ENCODE assay signal across 8 mouse cellular contexts in genomic region chr8:84569921-84570673, GRCm38 (mm10).
DNase-seq lines count a peak whose midpoint lies in the region; ATAC-seq and TF ChIP-seq lines count a peak whose summit lies in the region.

No protein-coding gene starts in this region.

- no peak overlapping the region for H3K27ac ChIP-seq in cerebellum, adult 2 months (ENCODE audit: insufficient read depth, low read length)
- no peak overlapping the region for H3K27ac ChIP-seq in left cerebral cortex, adult 2 months
- H3K27ac ChIP-seq in embryonic facial prominence, embryonic 14.5 days (replicated peaks; ENCODE audit: low read depth, low read length): no peak overlapping the region

- ATAC-seq in embryonic facial prominence, embryonic 14.5 days (ENCODE audit: low read depth): no peak

- H3K4me1 ChIP-seq in cerebellum, adult 2 months (ENCODE audit: control insufficient read depth, insufficient read depth, low read length): peaks cover 40% of the 10 kb centered on the region
- H3K4me1 ChIP-seq in embryonic facial prominence, embryonic 14.5 days (ENCODE audit: control insufficient read depth, insufficient read depth, low read length): no peaks in the 10 kb centered on the region; the same call in 1 of the 2 replicates

- H3K9ac ChIP-seq in embryonic facial prominence, embryonic 14.5 days (ENCODE audit: low read depth, low read length): no peak overlapping the region

- intact Hi-C loops in left cerebral cortex, adult 2 months (cut with DNase I): loop anchor here (5.0 kb wide), 1 partner anchor 278 kb away; no protein-coding TSS in a partner anchor
- intact Hi-C loops in left cerebral cortex, postnatal 25 days (cut with DNase I): loop anchor here (5.0 kb wide), 1 partner anchor 208 kb away; no protein-coding TSS in a partner anchor
- intact Hi-C loops in gastrocnemius, postnatal 36 days (cut with DNase I): no loop called here

- TF ChIP-seq CTCF in cerebellum, adult 2 months (IDR thresholded peaks at IDR 0.05; ENCODE audit: borderline replicate concordance, insufficient read depth, low read depth, low read length): peak; percentile 47; the same call in 1 of the 2 replicates
- TF ChIP-seq CTCF in left cerebral cortex, adult 2 months (IDR thresholded peaks at IDR 0.05): peak; percentile 38

- peak overlapping the region; percentile 33 for H3K4me2 ChIP-seq in embryonic facial prominence, embryonic 14.5 days (ENCODE audit: low read depth, low read length)

- peak; percentile 47 to 64 for DNase-seq in cerebellum, adult 2 months
- no peak for DNase-seq in cerebellum, postnatal 4 days (ENCODE audit: low spot score in 2 of 2)
- DNase-seq in left cerebral cortex, adult 2 months (ENCODE audit: extremely low spot score in 1 of 2, low spot score in 2 of 2): no peak
- no peak for DNase-seq in left cerebral cortex, postnatal 25 days (ENCODE audit: low spot score in 2 of 2)
- DNase-seq in embryonic facial prominence, embryonic 14.5 days (ENCODE audit: low spot score): no peak
- DNase-seq in retina, embryonic 14.5 days (ENCODE audit: low spot score): peak; percentile 68
- DNase-seq in adrenal gland, postnatal 4 days (ENCODE audit: low spot score in 2 of 2): no peak
- no peak for DNase-seq in gastrocnemius, postnatal 36 days

- H3K4me3 ChIP-seq in cerebellum, adult 2 months (replicated peaks; ENCODE audit: insufficient read depth, low read depth, low read length): no peak overlapping the region
- H3K4me3 ChIP-seq in left cerebral cortex, adult 2 months: no peak overlapping the region
- H3K4me3 ChIP-seq in embryonic facial prominence, embryonic 14.5 days (ENCODE audit: low read depth, low read length): no peak overlapping the region

- no peak for TF ChIP-seq POLR2A in cerebellum, adult 2 months (IDR thresholded peaks at IDR 0.05; ENCODE audit: borderline replicate concordance, insufficient read depth, low read length)

- no peaks in the 10 kb centered on the region for H3K27me3 ChIP-seq in cerebellum, adult 2 months (ENCODE audit: control insufficient read depth, insufficient read depth, low read length)
- no peaks in the 10 kb centered on the region; the same call in 1 of the 2 replicates for H3K27me3 ChIP-seq in embryonic facial prominence, embryonic 14.5 days (replicated peaks; ENCODE audit: control insufficient read depth, insufficient read depth, low read length)

- 40% methylated on average over 25 of the region's 25 CpGs for WGBS in cerebellum, adult 2 months
- 38% methylated on average over 25 of the region's 25 CpGs for WGBS in embryonic facial prominence, embryonic 14.5 days

- no peaks in the 10 kb centered on the region for H3K9me3 ChIP-seq in embryonic facial prominence, embryonic 14.5 days (ENCODE audit: control insufficient read depth, low read length)

- no peaks in the 10 kb centered on the region for H3K36me3 ChIP-seq in embryonic facial prominence, embryonic 14.5 days (ENCODE audit: control insufficient read depth, insufficient read depth, low read length)

Comparison
In these comparisons a context has a peak if more than half of its experiments do, and no peak if none do; other contexts are left out.
1. DNase-seq: peak in cerebellum, adult 2 months (2 of 2) and retina, embryonic 14.5 days (single experiment); none in cerebellum, postnatal 4 days (0 of 2), left cerebral cortex, adult 2 months (0 of 2), left cerebral cortex, postnatal 25 days (0 of 2), embryonic facial prominence, embryonic 14.5 days (single experiment), adrenal gland, postnatal 4 days (0 of 2) and gastrocnemius, postnatal 36 days (0 of 2).